22 mouse cellular contexts compared by ENCODE assay signal in genomic region chr5:92327929-92328328, GRCm38 (mm10). TPM values are rescaled to one million over a fixed set of nuclear protein-coding genes. Genes with fewer than 3 reads are reported as not detected.
"Had no signal": no experiment of that assay in that cellular context is flagged by ENCODE, and none has a peak within 500 bp of the region (broad histone marks: within the 10 kb centered on the region; RNA-seq: fewer than 3 reads in every experiment).

Cxcl9 (minus strand) TSS chr5:92328079.

- H3K27me3 ChIP-seq: lung, embryonic 15.5 days; neural tube, embryonic 15.5 days; stomach, embryonic 15.5 days had no signal

- H3K36me3 ChIP-seq: limb, embryonic 10.5 days; liver, embryonic 12.5 days; lung, embryonic 15.5 days; neural tube, embryonic 15.5 days; stomach, embryonic 15.5 days had no signal

- H3K4me1 ChIP-seq: limb, embryonic 10.5 days; liver, embryonic 12.5 days; neural tube, embryonic 15.5 days had no signal

- DNase-seq: kidney, adult 8-10 months; kidney, postnatal 36 days; lung, postnatal 14 days; right cerebral cortex, adult 18-20 months; right cerebral cortex, postnatal 25 days; thymus, postnatal 36 days had no signal

- H3K4me3 ChIP-seq: layer of hippocampus, adult 2 months; limb, embryonic 10.5 days; liver, embryonic 12.5 days; lung, embryonic 15.5 days; megakaryocyte, embryonic 14.5 days; neural tube, embryonic 15.5 days; stomach, embryonic 15.5 days had no signal

- H3K27ac ChIP-seq: kidney, postnatal 0 days; layer of hippocampus, adult 2 months; limb, embryonic 10.5 days; liver, embryonic 12.5 days; lung, embryonic 15.5 days; macrophage; neural tube, embryonic 15.5 days; stomach, embryonic 15.5 days had no signal

RNA-seq across cellular contexts. Expression of gene Cxcl9, which starts in this region (rescaled TPM):
- total RNA-seq: layer of hippocampus, adult 2 months; layer of hippocampus, postnatal 14 days; left cerebral cortex, adult 18-20 months; left cerebral cortex, postnatal 10 days had no signal
- polyA plus RNA-seq: intestine, embryonic 16.5 days; limb, embryonic 10.5 days; liver, embryonic 12.5 days; lung, embryonic 15.5 days; midbrain, embryonic 11.5 days; midbrain, embryonic 16.5 days; neural tube, embryonic 11.5 days; neural tube, embryonic 15.5 days; stomach, embryonic 15.5 days had no signal
